Mouse (Mus musculus): ENCODE data around the gene Gli2. TPM values are rescaled to one million over a fixed set of nuclear protein-coding genes. Genes with fewer than 3 reads are reported as not detected.

Gene Gli2
- polyA plus RNA-seq, 1 experiment from 2014 or later, result 1.9 TPM

- H3K9ac ChIP-seq, result no peak overlapping the region
- no peak overlapping the region for H3K27ac ChIP-seq (replicated peaks)
- no peak for ATAC-seq (ENCODE audit: low read depth)
- H3K27me3 ChIP-seq, result no peaks in the 10 kb centered on the region
- H3K4me2 ChIP-seq, result no peak overlapping the region
- no peaks in the 10 kb centered on the region for H3K36me3 ChIP-seq
- 36% methylated on average over 7 of the region's 7 CpGs for WGBS
- H3K9me3 ChIP-seq, result peaks cover 9% of the 10 kb centered on the region; the same call in 1 of the 2 replicates
- no peak overlapping the region for H3K4me3 ChIP-seq
- H3K4me1 ChIP-seq (replicated peaks), result peaks cover 13% of the 10 kb centered on the region
Measured at GRCm38 (mm10) chr1:118799322-118800116, 253.9 kb downstream of the Gli2 start.

- H3K9ac ChIP-seq, result no peak overlapping the region
- no peak overlapping the region; the same call in 1 of the 2 replicates for H3K27ac ChIP-seq (replicated peaks)
- H3K27me3 ChIP-seq, result no peaks in the 10 kb centered on the region; the same call in 1 of the 2 replicates
- no peaks in the 10 kb centered on the region for H3K36me3 ChIP-seq
- H3K9me3 ChIP-seq, result peaks cover 9% of the 10 kb centered on the region; the same call in 1 of the 2 replicates
- no peak overlapping the region for H3K4me2 ChIP-seq
- H3K4me1 ChIP-seq (replicated peaks), result peaks cover 13% of the 10 kb centered on the region
- ATAC-seq (ENCODE audit: low read depth), result peak; percentile 84
- WGBS, result 53% methylated on average over 18 of the region's 18 CpGs
- H3K4me3 ChIP-seq, result no peak overlapping the region
Measured at GRCm38 (mm10) chr1:118795415-118796167, 257.8 kb downstream of the Gli2 start.

DNA sequence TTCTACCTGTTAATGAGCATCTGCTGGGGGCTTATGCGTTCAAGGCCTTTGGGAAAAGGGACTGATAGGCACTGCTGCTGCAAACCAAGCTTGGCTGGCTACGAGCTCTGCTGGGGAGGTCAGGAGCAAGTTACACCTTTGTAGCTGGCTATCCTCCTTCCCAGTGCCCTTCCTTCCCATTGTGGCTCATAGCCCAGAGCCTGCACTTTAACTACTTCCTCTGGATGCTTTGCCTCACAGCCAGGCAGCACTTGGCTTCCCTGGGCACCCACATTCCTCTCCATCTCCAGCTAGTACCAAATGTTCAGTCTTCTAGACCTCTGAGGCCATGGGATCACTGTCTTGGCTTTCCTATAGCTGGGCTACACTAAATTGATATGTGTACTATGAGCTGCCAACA lies 263.5 kb downstream of the Gli2 start:
- H3K9me3 ChIP-seq, result no peaks in the 10 kb centered on the region
- 79% methylated on average over 2 of the region's 2 CpGs for WGBS

DNA sequence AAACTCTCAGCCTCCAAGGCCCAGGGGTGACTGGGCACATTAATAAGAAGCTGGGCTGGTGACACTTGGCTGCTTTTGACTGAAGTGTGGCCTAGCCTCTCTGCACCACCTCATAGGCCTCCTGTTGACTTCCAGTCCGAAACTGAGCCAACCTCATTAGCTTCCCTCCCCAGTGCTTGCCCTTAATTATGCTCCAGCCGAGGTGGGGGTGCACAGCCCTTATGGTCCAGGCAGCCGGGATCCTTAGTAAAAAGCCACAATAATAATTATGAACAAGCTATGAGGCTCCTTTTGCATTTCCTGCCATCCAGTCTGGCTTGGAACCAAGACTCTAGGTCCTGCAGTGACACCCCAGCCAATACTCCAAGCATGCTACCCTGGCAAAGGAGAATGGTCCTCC lies 264.0 kb downstream of the Gli2 start:
- no peak overlapping the region for H3K9ac ChIP-seq
- WGBS, result 63% methylated on average over 3 of the region's 3 CpGs
- H3K4me1 ChIP-seq (replicated peaks), result no peaks in the 10 kb centered on the region
- H3K9me3 ChIP-seq, result no peaks in the 10 kb centered on the region
- H3K4me2 ChIP-seq, result no peak overlapping the region
- no peaks in the 10 kb centered on the region for H3K36me3 ChIP-seq
- no peak overlapping the region for H3K4me3 ChIP-seq
- ATAC-seq (ENCODE audit: low read depth), result no peak
- H3K27me3 ChIP-seq, result no peaks in the 10 kb centered on the region; the same call in 1 of the 2 replicates
- H3K27ac ChIP-seq (replicated peaks), result no peak overlapping the region

More for the DNA sequence above, 263.5 kb downstream of the Gli2 start:
- no peak overlapping the region for H3K4me2 ChIP-seq
- H3K4me3 ChIP-seq, result no peak overlapping the region
- no peaks in the 10 kb centered on the region for H3K36me3 ChIP-seq
- H3K27me3 ChIP-seq, result no peaks in the 10 kb centered on the region; the same call in 1 of the 2 replicates
- ATAC-seq (ENCODE audit: low read depth), result no peak
- no peaks in the 10 kb centered on the region for H3K4me1 ChIP-seq (replicated peaks)
- H3K27ac ChIP-seq (replicated peaks), result no peak overlapping the region
- no peak overlapping the region for H3K9ac ChIP-seq

- H3K27ac ChIP-seq (replicated peaks), result no peak overlapping the region
- no peak overlapping the region for H3K9ac ChIP-seq
- H3K4me3 ChIP-seq, result no peak overlapping the region
- H3K36me3 ChIP-seq, result no peaks in the 10 kb centered on the region
- ATAC-seq (ENCODE audit: low read depth), result no peak
- WGBS, result 81% methylated on average over 5 of the region's 5 CpGs
- no peaks in the 10 kb centered on the region for H3K9me3 ChIP-seq
- H3K4me1 ChIP-seq (replicated peaks), result no peaks in the 10 kb centered on the region
- no peaks in the 10 kb centered on the region; the same call in 1 of the 2 replicates for H3K27me3 ChIP-seq
- H3K4me2 ChIP-seq, result no peak overlapping the region
Measured at GRCm38 (mm10) chr1:118788813-118789212, 264.6 kb downstream of the Gli2 start.

GRCm38 (mm10) chr1:118787486-118787885 lies 265.9 kb downstream of the Gli2 start:
- Histone ChIP-seq H3K4me2 (no peak overlapping the region), H3K27ac (replicated peaks) (no peak overlapping the region), H3K27me3 (no peaks in the 10 kb centered on the region), H3K4me3 (no peak overlapping the region), H3K4me1 (replicated peaks) (no peaks in the 10 kb centered on the region), H3K36me3 (no peaks in the 10 kb centered on the region), H3K9ac (no peak overlapping the region), H3K9me3 (no peaks in the 10 kb centered on the region)
- no peak for ATAC-seq (ENCODE audit: low read depth)
- 88% methylated on average over 3 of the region's 3 CpGs for WGBS

Small RNAs within 50 kb of the gene (microRNA-seq; reads per million reads assigned to microRNA genes)
- gene Mir6346, result not detected
